Mouse (Mus musculus): Measurements from ENCODE around the gene Gm17509. TPM values are rescaled to one million over a fixed set of nuclear protein-coding genes. Genes with fewer than 3 reads are reported as not detected.
"Not testable (repeated sequence)": the region's sequence is repeated elsewhere in the genome, so short reads cannot be mapped to it uniquely, and the experiment has no call there.

Gene Gm17509
- total and polyA plus RNA-seq, 2 experiments from 2014 or later, result 0.09 to 0.73 TPM

DNA sequence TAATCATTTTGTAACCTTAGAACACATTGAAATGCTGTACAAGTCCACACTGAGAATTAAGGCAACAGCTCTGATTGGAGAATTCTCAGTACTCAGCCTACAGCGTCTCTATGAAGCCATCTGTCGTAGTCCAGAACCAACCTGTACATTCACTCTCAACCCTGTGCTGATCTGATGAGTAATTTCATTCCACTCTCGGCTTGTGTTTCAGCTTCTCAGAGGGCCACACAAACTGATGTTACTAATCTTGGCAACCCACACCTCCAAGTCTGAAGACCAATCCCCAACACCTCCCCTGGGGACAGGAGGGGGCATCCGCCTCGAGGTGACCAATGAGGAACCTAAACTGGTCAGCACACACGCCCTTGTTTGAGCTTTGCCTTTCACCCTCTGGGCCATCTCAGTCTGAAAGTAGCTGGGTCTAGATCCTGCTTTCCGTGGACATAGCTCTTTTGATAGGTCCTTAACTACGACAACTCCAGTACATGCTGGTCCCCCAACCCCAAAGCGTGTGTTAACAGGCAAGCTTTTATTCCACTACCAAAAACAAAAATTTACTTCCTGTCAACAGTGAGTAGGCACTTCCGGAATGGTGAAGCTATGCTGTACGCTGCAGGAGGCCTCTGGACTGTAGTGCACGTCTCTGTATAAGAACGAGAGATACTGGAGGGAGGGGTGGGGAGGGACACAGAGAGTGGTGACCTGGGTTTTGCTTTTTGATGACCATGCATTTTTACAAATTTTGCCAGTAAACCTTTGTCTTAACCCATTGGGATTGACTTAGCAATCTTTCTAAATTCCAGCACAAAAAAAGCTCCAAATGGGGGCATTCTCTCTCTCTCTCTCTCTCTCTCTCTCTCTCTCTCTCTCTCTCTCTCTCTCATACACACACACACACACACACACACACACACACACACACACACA, 25.0 kb downstream of the Gm17509 start:
- no peak for TF ChIP-seq CTCF (IDR thresholded peaks at IDR 0.05; ENCODE audit: low read depth)
- no peaks in the 10 kb centered on the region for H3K4me1 ChIP-seq (ENCODE audit: insufficient read depth, low read length)
- no peak overlapping the region for H3K4me2 ChIP-seq (ENCODE audit: low read depth, low read length)
- ATAC-seq (no peak), DNase-seq (ENCODE audit: low spot score) (no peak)
- WGBS, result 88% methylated on average over 13 of the region's 13 CpGs
- no peak overlapping the region for H3K27ac ChIP-seq
- H3K27me3 ChIP-seq (ENCODE audit: insufficient read depth, low read length), result no peaks in the 10 kb centered on the region
- no peaks in the 10 kb centered on the region for H3K9me3 ChIP-seq (ENCODE audit: low read length)
- H3K4me3 ChIP-seq (ENCODE audit: low read length), result no peak overlapping the region
- no peak overlapping the region for H3K9ac ChIP-seq (replicated peaks; ENCODE audit: low read length)
- H3K36me3 ChIP-seq (ENCODE audit: insufficient read depth, low read length), result no peaks in the 10 kb centered on the region

DNA sequence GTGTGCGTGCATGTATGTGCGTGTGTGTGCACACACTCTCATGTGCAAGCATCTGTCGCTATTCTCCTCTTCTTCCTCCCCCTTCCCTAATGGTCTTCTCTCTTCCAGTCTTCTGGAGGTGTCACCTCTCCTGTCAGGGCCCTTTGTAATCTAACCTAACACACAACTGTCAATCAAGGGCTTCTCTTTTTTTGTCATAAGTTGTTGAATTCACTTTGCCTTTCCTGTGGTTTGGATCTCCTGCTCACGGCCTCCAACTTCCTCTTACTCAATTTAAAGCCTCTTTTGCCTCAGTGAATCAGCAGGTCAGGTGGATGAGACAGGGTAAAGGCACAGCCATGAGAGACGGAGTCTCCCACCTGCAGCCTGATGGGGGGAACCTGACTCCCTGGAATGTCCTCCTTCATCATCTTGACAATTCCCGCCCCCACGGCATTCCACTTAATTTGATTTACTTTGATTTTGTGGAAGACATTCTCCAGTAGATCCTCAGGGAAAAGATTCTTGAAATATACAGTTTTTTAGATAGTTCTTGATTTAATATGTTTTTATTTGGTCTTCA, 27.4 kb downstream of the Gm17509 start:
- Histone ChIP-seq H3K27ac (no peak overlapping the region), H3K36me3 (ENCODE audit: insufficient read depth, low read length) (no peaks in the 10 kb centered on the region), H3K4me3 (ENCODE audit: low read length) (no peak overlapping the region), H3K27me3 (ENCODE audit: insufficient read depth, low read length) (no peaks in the 10 kb centered on the region), H3K4me1 (ENCODE audit: insufficient read depth, low read length) (no peaks in the 10 kb centered on the region), H3K9ac (replicated peaks; ENCODE audit: low read length) (no peak overlapping the region), H3K9me3 (ENCODE audit: low read length) (no peaks in the 10 kb centered on the region), H3K4me2 (ENCODE audit: low read depth, low read length) (no peak overlapping the region)
- DNase-seq (ENCODE audit: low spot score) (no peak), ATAC-seq (no peak)
- TF ChIP-seq CTCF (IDR thresholded peaks at IDR 0.05; ENCODE audit: low read depth), result no peak
- 79% methylated on average over 7 of the region's 7 CpGs for WGBS

DNA sequence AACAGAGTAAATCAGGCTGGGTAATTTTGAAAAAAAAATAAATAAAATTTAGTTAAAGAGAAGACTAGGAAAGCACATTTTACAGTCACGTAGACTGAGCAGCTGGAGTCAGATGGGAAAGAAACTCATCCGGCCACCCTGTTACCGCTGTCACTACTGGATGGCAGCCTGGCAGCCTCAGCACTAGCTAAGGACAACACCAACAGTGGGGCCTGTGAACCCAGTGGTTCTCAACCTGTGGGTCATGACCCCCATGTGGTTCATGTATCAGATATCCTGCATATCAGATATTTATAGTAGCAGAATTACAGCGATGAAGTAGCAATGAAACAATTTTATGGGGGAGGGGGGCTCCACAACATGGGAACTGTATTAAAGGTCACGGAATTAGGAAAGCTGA, 28.7 kb downstream of the Gm17509 start:
- H3K9ac ChIP-seq (replicated peaks; ENCODE audit: low read length), result no peak overlapping the region
- H3K4me2 ChIP-seq (ENCODE audit: low read depth, low read length), result no peak overlapping the region
- H3K36me3 ChIP-seq (ENCODE audit: insufficient read depth, low read length), result no peaks in the 10 kb centered on the region
- 85% methylated on average over 5 of the region's 5 CpGs for WGBS
- H3K27ac ChIP-seq, result no peak overlapping the region
- H3K9me3 ChIP-seq (ENCODE audit: low read length), result no peaks in the 10 kb centered on the region
- no peak for ATAC-seq
- TF ChIP-seq CTCF (IDR thresholded peaks at IDR 0.05; ENCODE audit: low read depth), result no peak
- no peaks in the 10 kb centered on the region for H3K27me3 ChIP-seq (ENCODE audit: insufficient read depth, low read length)
- DNase-seq (ENCODE audit: low spot score), result no peak
- H3K4me1 ChIP-seq (ENCODE audit: insufficient read depth, low read length), result no peaks in the 10 kb centered on the region
- H3K4me3 ChIP-seq (ENCODE audit: low read length), result no peak overlapping the region

DNA sequence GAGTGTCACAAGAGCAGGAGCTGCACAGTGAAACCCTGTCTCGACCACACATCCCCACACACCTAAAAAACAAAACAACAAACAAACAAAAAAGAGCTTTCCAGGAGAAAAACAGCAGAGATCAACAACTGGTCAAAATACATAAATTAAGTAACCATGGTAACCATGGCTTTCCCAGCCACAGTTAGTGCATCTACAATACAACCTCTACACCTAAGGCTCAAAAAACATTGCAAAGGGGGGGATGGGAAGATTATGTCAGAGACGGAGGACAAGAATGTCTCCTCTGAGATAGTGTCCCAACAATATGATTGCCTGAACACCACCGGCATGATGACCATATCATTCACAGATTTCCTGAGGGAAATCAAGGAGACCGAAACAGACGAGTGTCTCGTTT, 35.5 kb downstream of the Gm17509 start:
- Histone ChIP-seq H3K9ac (replicated peaks; ENCODE audit: low read length) (no peak overlapping the region), H3K4me2 (ENCODE audit: low read depth, low read length) (no peak overlapping the region), H3K9me3 (ENCODE audit: low read length) (no peaks in the 10 kb centered on the region), H3K27ac (no peak overlapping the region), H3K27me3 (ENCODE audit: insufficient read depth, low read length) (no peaks in the 10 kb centered on the region), H3K4me3 (ENCODE audit: low read length) (no peak overlapping the region), H3K36me3 (ENCODE audit: insufficient read depth, low read length) (no peaks in the 10 kb centered on the region), H3K4me1 (ENCODE audit: insufficient read depth, low read length) (no peaks in the 10 kb centered on the region)
- TF ChIP-seq CTCF (IDR thresholded peaks at IDR 0.05; ENCODE audit: low read depth), result no peak
- 68% methylated on average over 6 of the region's 6 CpGs for WGBS
- DNase-seq (ENCODE audit: low spot score), result no peak
- ATAC-seq, result no peak

DNA sequence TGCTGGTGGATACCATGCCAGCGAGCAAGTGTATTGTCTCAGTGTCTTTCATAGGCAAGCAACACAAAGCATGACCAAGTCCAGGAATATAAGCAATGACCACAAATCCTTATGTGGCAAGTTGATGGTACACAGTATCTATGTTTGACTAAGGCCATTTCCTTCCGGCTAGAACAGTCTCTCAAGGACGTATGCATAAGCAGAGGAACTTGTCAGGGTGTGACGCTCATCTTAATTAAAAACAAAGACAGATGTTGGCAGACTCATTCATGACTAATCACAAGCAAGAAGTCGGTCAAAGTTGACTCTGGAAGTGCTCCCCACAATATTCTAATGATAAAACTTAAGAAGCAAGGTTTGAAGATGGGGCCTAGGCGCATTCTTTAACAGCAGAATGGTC, 37.6 kb downstream of the Gm17509 start:
- DNase-seq (ENCODE audit: low spot score), result no peak
- Histone ChIP-seq H3K9ac (replicated peaks; ENCODE audit: low read length) (no peak overlapping the region), H3K4me2 (ENCODE audit: low read depth, low read length) (no peak overlapping the region), H3K36me3 (ENCODE audit: insufficient read depth, low read length) (no peaks in the 10 kb centered on the region), H3K27me3 (ENCODE audit: insufficient read depth, low read length) (no peaks in the 10 kb centered on the region), H3K4me3 (ENCODE audit: low read length) (no peak overlapping the region), H3K4me1 (ENCODE audit: insufficient read depth, low read length) (no peaks in the 10 kb centered on the region), H3K27ac (no peak overlapping the region), H3K9me3 (ENCODE audit: low read length) (no peaks in the 10 kb centered on the region)
- ATAC-seq, result no peak
- 69% methylated on average over 6 of the region's 6 CpGs for WGBS
- TF ChIP-seq CTCF (IDR thresholded peaks at IDR 0.05; ENCODE audit: low read depth), result no peak

DNA sequence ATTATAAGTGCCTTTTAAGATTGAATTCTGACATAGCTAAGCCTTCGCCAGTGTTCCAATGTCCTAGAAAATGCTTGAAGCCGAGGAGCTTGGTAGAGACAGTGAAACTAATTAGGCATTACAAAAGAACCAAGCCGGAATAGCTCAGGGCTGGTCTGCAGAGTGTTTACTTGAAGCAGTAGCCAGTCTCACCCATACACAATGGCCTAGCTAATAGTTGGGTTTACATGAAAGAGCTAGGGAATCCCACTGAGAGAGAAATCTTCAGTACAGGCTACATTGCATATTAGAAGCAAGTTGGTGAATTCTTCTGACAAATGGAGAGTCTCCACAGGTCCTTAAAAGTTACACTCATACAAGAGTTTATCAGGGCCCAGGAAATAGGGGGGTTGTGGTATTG, 40.0 kb downstream of the Gm17509 start:
- H3K4me1 ChIP-seq (ENCODE audit: insufficient read depth, low read length); H3K27me3 ChIP-seq (ENCODE audit: insufficient read depth, low read length); DNase-seq (ENCODE audit: low spot score); H3K27ac ChIP-seq; ATAC-seq; H3K9ac ChIP-seq (replicated peaks; ENCODE audit: low read length); H3K4me3 ChIP-seq (ENCODE audit: low read length); H3K4me2 ChIP-seq (ENCODE audit: low read depth, low read length); H3K9me3 ChIP-seq (ENCODE audit: low read length); H3K36me3 ChIP-seq (ENCODE audit: insufficient read depth, low read length): not testable (repeated sequence)
- 42% methylated on average over 3 of the region's 3 CpGs for WGBS

Other genes with a start within 250 kb of the Gm17509 start
- 35.2 and 38.7 TPM in 2 replicates for gene Parp8, start 195.5 kb downstream of the Gm17509 start, total RNA-seq (2014; rRNA removed)
- 21.2 and 23.9 TPM in 2 replicates for gene Parp8, start 195.5 kb downstream of the Gm17509 start, polyA plus RNA-seq (2015; fragmentation: Nextera tagmentation; extraction: Ambion mirVana)
- gene Emb, start 12.5 kb downstream of the Gm17509 start, total RNA-seq (2014; rRNA removed), result 9.3 and 10.8 TPM in 2 replicates
- gene Emb, start 12.5 kb downstream of the Gm17509 start, polyA plus RNA-seq (2015; fragmentation: Nextera tagmentation; extraction: Ambion mirVana), result 18.1 and 19.1 TPM in 2 replicates

Measured in hindbrain, postnatal 0 days (tissue).